Mouse (Mus musculus): Measurements from ENCODE around the gene Eif3b. TPM values are rescaled to one million over a fixed set of nuclear protein-coding genes. Genes with fewer than 3 reads are reported as not detected.

Eif3b gene
- total and polyA plus RNA-seq, 2 experiments from 2014 or later: 41.4 to 73.0 TPM

DNA sequence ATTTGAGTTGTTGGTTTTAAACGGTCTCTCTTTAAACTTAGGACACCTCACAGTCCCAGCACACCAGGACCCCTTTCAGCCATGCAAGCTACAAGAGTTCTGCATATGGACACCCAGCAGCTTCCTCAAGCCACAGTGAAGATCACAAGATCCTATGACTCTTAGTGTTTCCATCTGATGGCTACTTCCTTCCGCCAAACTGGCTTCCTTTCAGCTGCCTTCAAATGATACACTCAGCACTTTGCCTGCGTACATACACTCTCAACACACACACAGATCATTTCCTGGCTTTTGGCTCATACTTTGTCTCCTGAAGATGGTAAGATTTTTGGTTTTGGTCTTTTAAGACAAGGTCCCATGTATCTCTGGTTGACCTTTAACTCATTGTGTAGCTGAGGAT lies 26.4 kb upstream of the Eif3b start:
- ATAC-seq: no peak
- Histone ChIP-seq H3K27ac (ENCODE audit: low read depth, low read length) (no peak overlapping the region), H3K9me3 (ENCODE audit: low read length) (no peaks in the 10 kb centered on the region), H3K9ac (no peak overlapping the region), H3K36me3 (ENCODE audit: insufficient read depth) (no peaks in the 10 kb centered on the region), H3K4me3 (ENCODE audit: low read depth, low read length) (no peak overlapping the region), H3K4me1 (ENCODE audit: insufficient read depth) (0 out of 2 replicates have a peak, but pooled peaks cover 3% of the 10 kb centered on the region), H3K27me3 (ENCODE audit: insufficient read depth, low read length) (no peaks in the 10 kb centered on the region; the same call in 1 of the 2 replicates), H3K4me2 (ENCODE audit: low read depth) (no peak overlapping the region)
- WGBS: 95% methylated on average over 3 of the region's 3 CpGs
- DNase-seq: no peak
- no peak for TF ChIP-seq CTCF (IDR thresholded peaks at IDR 0.05; ENCODE audit: low read depth)

GRCm38 (mm10) chr5:140396166-140396940 lies 22.8 kb upstream of the Eif3b start:
- H3K36me3 ChIP-seq (ENCODE audit: insufficient read depth): no peaks in the 10 kb centered on the region
- peak; percentile 67 for TF ChIP-seq CTCF (IDR thresholded peaks at IDR 0.05; ENCODE audit: low read depth)
- no peaks in the 10 kb centered on the region for H3K4me1 ChIP-seq (ENCODE audit: insufficient read depth)
- H3K27me3 ChIP-seq (ENCODE audit: insufficient read depth, low read length): no peaks in the 10 kb centered on the region; the same call in 1 of the 2 replicates
- ATAC-seq (no peak), DNase-seq (peak; percentile 24)
- 62% methylated on average over 8 of the region's 8 CpGs for WGBS
- H3K4me2 ChIP-seq (ENCODE audit: low read depth): no peak overlapping the region
- H3K27ac ChIP-seq (ENCODE audit: low read depth, low read length): no peak overlapping the region
- no peak overlapping the region for H3K4me3 ChIP-seq (ENCODE audit: low read depth, low read length)
- H3K9me3 ChIP-seq (ENCODE audit: low read length): no peaks in the 10 kb centered on the region
- no peak overlapping the region for H3K9ac ChIP-seq

- H3K27ac ChIP-seq (ENCODE audit: low read depth, low read length): no peak overlapping the region
- H3K4me3 ChIP-seq (ENCODE audit: low read depth, low read length): no peak overlapping the region
- no peaks in the 10 kb centered on the region for H3K27me3 ChIP-seq (ENCODE audit: insufficient read depth, low read length)
- no peak overlapping the region for H3K4me2 ChIP-seq (ENCODE audit: low read depth)
- H3K9ac ChIP-seq: no peak overlapping the region
- no peak for DNase-seq
- H3K36me3 ChIP-seq (ENCODE audit: insufficient read depth): no peaks in the 10 kb centered on the region
- H3K9me3 ChIP-seq (ENCODE audit: low read length): no peaks in the 10 kb centered on the region
- no peak for ATAC-seq
- 87% methylated on average over 4 of the region's 4 CpGs for WGBS
- H3K4me1 ChIP-seq (ENCODE audit: insufficient read depth): no peaks in the 10 kb centered on the region
- no peak for TF ChIP-seq CTCF (IDR thresholded peaks at IDR 0.05; ENCODE audit: low read depth)
These were observed 16.4 kb upstream of the Eif3b start for GRCm38 (mm10) chr5:140402640-140403270.

DNA sequence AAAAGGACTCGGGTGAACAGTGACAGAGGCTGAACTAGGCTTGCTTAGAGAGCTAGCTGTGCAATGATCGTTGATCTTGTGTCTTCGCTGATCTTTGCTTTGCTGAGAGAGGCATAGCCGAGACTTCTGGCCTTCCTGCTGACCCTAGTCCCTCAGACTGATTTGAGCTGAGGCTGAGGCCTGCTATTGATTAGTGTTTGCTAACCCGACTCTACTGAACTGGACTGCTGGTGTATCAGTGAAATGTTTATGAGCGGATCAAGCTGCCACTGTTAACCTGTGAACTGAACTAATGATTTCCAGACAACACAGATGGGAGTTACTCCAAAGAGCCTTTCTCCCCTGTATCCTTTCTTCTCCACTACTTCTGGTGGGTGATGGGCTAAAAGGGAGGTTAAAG lies 14.0 kb upstream of the Eif3b start:
- 83% methylated on average over 6 of the region's 6 CpGs for WGBS
- no peaks in the 10 kb centered on the region for H3K9me3 ChIP-seq (ENCODE audit: low read length)
- H3K27ac ChIP-seq (ENCODE audit: low read depth, low read length): no peak overlapping the region
- no peaks in the 10 kb centered on the region for H3K36me3 ChIP-seq (ENCODE audit: insufficient read depth)
- no peaks in the 10 kb centered on the region for H3K27me3 ChIP-seq (ENCODE audit: insufficient read depth, low read length)
- DNase-seq: no peak
- no peaks in the 10 kb centered on the region for H3K4me1 ChIP-seq (ENCODE audit: insufficient read depth)
- no peak for TF ChIP-seq CTCF (IDR thresholded peaks at IDR 0.05; ENCODE audit: low read depth)
- no peak for ATAC-seq
- no peak overlapping the region for H3K9ac ChIP-seq
- no peak overlapping the region for H3K4me3 ChIP-seq (ENCODE audit: low read depth, low read length)
- H3K4me2 ChIP-seq (ENCODE audit: low read depth): no peak overlapping the region

DNA sequence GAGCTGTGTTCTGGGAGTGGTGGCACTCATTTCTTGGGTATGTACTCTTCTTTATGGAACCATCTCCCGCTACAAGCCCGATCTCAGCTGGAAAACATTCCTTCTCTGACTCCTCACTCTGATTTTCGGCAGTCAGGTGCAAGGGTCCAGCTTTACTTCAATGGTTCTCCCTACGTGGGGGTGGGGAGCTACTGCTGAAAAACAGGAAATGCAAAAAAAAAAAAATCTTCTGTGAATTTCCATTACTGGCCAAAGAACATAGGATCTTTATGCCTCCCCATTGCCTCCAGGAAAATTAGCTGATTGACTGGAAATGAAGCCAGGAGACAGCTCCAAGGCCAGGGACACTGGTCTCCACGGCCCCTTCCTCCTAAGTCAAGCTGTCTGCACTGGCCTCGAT lies 12.5 kb upstream of the Eif3b start:
- DNase-seq: no peak
- no peak overlapping the region for H3K4me3 ChIP-seq (ENCODE audit: low read depth, low read length)
- no peak overlapping the region for H3K4me2 ChIP-seq (ENCODE audit: low read depth)
- no peak overlapping the region for H3K9ac ChIP-seq
- no peaks in the 10 kb centered on the region for H3K9me3 ChIP-seq (ENCODE audit: low read length)
- ATAC-seq: no peak
- H3K36me3 ChIP-seq (ENCODE audit: insufficient read depth): no peaks in the 10 kb centered on the region
- H3K27me3 ChIP-seq (ENCODE audit: insufficient read depth, low read length): no peaks in the 10 kb centered on the region
- TF ChIP-seq CTCF (IDR thresholded peaks at IDR 0.05; ENCODE audit: low read depth): no peak
- WGBS: 78% methylated on average over 6 of the region's 6 CpGs
- H3K4me1 ChIP-seq (ENCODE audit: insufficient read depth): no peaks in the 10 kb centered on the region
- H3K27ac ChIP-seq (ENCODE audit: low read depth, low read length): no peak overlapping the region

GRCm38 (mm10) chr5:140408801-140409200 lies 10.3 kb upstream of the Eif3b start:
- Histone ChIP-seq H3K36me3 (ENCODE audit: insufficient read depth) (no peaks in the 10 kb centered on the region), H3K9me3 (ENCODE audit: low read length) (no peaks in the 10 kb centered on the region), H3K4me2 (ENCODE audit: low read depth) (no peak overlapping the region), H3K9ac (no peak overlapping the region), H3K27ac (ENCODE audit: low read depth, low read length) (no peak overlapping the region), H3K4me3 (ENCODE audit: low read depth, low read length) (no peak overlapping the region), H3K4me1 (ENCODE audit: insufficient read depth) (no peaks in the 10 kb centered on the region), H3K27me3 (ENCODE audit: insufficient read depth, low read length) (no peaks in the 10 kb centered on the region)
- 0 out of 2 replicates have a peak, but pooled peaks have one; percentile 8 for TF ChIP-seq CTCF (IDR thresholded peaks at IDR 0.05; ENCODE audit: low read depth)
- ATAC-seq (no peak), DNase-seq (no peak)

DNA sequence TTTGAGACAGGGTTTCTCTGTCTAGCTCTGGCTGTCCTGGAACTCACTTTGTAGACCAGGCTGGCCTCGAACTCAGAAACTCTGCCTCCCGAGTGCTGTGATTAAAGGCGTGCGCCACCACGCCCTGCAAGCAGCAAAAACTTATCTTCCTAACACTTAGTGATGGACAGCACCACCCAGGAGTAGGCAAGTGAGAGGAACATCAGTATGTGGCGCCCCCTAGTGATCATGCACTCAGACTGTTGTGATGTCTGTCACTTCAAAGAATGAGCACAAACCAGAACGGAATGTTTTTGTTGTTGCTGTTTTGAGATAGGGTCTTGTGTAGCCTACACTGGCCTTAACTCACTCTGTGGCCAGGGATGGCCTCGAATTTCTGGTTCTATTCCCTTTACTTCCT lies 7.8 kb upstream of the Eif3b start:
- H3K27ac ChIP-seq (ENCODE audit: low read depth, low read length): no peak overlapping the region
- H3K36me3 ChIP-seq (ENCODE audit: insufficient read depth): no peaks in the 10 kb centered on the region
- DNase-seq (peak; percentile 18), ATAC-seq (no peak)
- H3K27me3 ChIP-seq (ENCODE audit: insufficient read depth, low read length): no peaks in the 10 kb centered on the region
- H3K4me2 ChIP-seq (ENCODE audit: low read depth): no peak overlapping the region
- peak; percentile 66 for TF ChIP-seq CTCF (IDR thresholded peaks at IDR 0.05; ENCODE audit: low read depth)
- H3K9ac ChIP-seq: no peak overlapping the region
- H3K4me3 ChIP-seq (ENCODE audit: low read depth, low read length): no peak overlapping the region
- 44% methylated on average over 8 of the region's 8 CpGs for WGBS
- H3K4me1 ChIP-seq (ENCODE audit: insufficient read depth): no peaks in the 10 kb centered on the region
- H3K9me3 ChIP-seq (ENCODE audit: low read length): no peaks in the 10 kb centered on the region

Data from forebrain, postnatal 0 days (tissue).